Mouse (Mus musculus) embryo, embryonic 11 days (tissue): ENCODE measurements at regions not wholly inside any gene's neighbourhood (a gene's known extent, or its start where the extent isn't known, plus 50 kb on each side); places are given as distances from the start of the nearest gene placed in this dataset.

Experiments
- DNase-seq: peaks from one replicate; pipeline ENCODE4 v3.0.0-alpha.2; 2015

DNA sequence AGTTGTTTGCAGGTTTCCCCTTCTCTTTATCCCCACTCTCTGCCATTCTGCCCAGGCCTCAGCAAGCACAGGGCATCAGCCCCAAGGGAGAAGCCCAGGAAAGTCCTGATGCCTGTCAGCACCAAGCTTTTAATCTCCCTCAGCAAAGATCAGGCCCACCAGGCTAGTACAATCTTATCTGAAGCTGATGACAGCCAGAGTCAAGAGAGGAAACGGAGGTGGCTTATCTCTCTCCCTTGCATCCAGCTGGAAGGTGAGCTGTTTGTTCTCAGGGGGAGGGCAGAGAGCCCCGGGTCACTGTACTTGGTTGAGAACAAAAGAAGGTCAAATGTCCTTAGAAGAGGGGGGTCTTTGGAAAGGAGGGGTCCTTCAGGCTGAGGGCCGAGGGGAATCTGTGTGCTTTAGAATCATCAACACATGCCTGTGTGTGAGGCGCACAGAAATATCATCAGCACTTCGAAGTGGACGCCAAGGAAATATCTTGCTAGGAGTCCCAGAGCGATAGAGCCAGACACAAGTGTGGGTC is 246.8 kb downstream of the Rybp start:
- DNase-seq = no peak

GRCm38 (mm10) chr6:100032701-100033100 is 254.6 kb downstream of the Rybp start:
- no peak for DNase-seq

DNA sequence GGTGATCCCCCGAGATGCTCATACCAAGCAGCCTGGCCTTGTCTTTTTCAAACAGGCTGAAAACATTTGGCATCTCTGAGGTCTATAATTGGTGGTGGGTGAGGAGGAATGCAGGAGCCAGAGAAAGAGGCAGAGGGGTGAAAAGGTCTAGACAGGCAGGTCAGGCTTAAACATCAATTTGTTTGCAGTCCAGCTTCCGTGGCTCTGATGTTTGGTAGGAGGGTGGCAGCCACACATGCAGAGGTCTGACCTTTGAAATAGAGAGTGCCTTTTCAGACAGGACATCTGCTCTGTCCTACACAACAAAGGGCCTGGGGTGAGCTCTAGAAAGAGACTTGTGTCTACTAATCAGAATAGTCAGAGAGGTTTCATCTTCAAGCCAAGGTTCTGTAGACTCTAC is 256.8 kb downstream of the Rybp start:
- peak; percentile 34 for DNase-seq

GRCm38 (mm10) chr6:100030010-100030409 is 257.3 kb downstream of the Rybp start:
- DNase-seq = no peak

- DNase-seq = no peak
Observed at GRCm38 (mm10) chr6:100027524-100027923, 259.8 kb downstream of the Rybp start.

DNA sequence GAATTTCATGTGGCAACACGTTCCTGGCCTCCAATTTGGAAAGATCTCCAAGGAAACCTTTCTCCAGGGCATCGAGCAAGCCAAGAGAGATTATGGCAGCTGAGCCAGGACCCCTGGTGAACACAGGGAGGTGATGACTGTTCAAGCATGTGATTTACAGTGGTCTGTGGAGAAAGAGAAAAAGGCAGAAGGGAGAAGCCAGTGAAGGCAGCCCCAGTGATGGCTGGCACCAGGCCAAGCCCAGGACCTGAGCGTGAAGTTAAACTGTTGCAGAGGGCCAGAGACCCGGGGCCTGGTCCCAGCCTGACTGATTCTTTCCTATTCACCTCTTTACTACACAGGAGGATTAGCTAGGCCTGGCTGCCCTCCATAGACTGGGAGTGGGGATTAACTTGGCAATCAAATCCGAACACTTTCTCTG is 261.7 kb downstream of the Rybp start:
- peak; percentile 46 for DNase-seq

- no peak for DNase-seq
Observed at GRCm38 (mm10) chr6:100023434-100024095, 263.7 kb downstream of the Rybp start.

GRCm38 (mm10) chr6:100019016-100019415 is 268.3 kb downstream of the Rybp start:
- DNase-seq = no peak

GRCm38 (mm10) chr6:100013949-100014348 is 273.3 kb downstream of the Rybp start:
- peak; percentile 72 for DNase-seq

GRCm38 (mm10) chr6:100011520-100012062 is 275.7 kb downstream of the Rybp start:
- DNase-seq = peak; percentile 67

DNA sequence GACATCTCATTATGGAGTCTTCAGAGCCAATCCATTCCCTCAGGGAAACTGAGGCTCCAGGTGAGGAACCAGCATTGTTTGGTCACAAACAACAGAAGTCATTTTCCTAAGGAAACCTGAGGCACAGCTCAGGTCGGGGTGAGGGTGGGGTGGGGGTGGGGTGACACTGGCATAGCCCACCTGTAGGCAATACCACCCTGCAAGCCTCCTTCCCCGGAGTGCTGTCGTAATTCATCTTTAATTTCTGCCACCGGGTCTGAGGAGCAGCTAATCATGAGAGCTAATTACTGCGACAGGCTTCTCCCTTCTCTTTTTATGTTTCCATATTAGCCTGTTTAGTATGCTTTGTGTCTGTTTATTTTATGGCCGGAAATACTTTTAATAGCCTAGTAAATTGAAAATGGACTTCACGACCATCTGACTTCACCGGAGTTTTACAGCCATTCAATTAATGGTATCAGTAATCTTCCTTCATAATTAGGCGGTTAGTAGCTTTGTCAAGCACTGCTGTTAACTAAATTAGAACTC is 276.3 kb downstream of the Rybp start:
- no peak for DNase-seq

- DNase-seq = peak; percentile 67
Observed at GRCm38 (mm10) chr6:99999711-100000365, 273.6 kb upstream of the Prok2 start.

GRCm38 (mm10) chr6:99995970-99996956 is 270.1 kb upstream of the Prok2 start:
- DNase-seq = peak; percentile 32

- DNase-seq = no peak
Observed at GRCm38 (mm10) chr6:99994026-99994425, 267.8 kb upstream of the Prok2 start.

GRCm38 (mm10) chr6:99991079-99991478 is 264.9 kb upstream of the Prok2 start:
- DNase-seq = peak; percentile 34

DNA sequence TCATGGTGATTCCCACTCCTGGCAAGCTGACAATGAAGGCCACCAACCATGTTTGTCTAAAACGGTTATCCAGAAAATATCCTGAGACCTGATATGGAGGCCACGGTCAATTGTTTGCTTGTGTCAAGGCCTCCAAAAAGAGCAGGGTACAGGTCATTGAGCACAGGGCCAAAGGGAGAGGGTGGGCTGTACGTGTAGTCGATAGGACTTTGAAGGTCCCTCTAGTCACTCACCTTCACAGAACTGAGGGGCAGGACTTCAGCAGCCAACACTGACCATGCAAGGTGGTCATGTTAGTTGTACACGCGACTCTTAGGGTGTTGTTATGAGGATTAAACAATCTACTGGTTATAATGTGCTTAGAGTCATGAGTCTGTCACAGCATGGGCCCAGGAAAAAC is 264.4 kb upstream of the Prok2 start:
- no peak for DNase-seq

DNA sequence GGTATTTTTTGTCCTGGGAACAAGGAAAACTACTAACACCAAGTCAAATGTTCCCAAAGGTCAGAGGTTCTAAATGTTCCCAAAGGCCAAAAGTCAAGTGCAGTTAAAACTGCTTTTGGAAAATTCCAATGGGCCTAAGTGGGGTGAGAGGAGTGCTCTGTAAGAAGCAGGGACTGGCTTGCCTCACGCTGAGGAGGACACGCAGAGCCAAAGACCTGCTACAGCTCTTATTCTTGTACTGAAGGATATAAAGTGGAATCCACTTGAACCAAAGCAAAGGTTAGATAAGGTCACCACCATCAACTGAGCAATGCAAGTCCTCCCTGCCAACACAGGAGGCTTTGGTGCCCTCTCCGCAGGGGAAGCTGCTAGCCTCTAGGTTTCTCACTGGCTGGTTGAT is 260.3 kb upstream of the Prok2 start:
- DNase-seq = no peak

DNA sequence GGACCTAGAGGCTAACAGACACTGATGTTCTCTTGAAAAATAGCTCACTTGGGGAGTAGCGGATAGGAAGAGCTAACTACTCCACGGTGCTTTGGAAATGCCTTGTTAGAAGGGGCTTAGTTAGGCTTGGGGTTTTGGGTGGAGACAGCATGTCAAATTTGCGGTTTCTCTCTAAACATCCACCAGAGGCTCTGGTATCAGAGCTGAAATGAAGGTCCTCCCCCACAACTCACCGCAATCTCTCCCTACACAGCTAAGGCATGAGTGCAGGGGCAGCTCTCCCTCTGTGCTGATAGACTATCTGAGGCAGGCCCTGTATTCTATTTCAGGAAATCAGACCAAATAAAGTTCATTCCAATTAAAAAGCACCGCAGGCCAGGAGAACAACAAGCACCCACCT is 259.1 kb upstream of the Prok2 start:
- DNase-seq = no peak

DNA sequence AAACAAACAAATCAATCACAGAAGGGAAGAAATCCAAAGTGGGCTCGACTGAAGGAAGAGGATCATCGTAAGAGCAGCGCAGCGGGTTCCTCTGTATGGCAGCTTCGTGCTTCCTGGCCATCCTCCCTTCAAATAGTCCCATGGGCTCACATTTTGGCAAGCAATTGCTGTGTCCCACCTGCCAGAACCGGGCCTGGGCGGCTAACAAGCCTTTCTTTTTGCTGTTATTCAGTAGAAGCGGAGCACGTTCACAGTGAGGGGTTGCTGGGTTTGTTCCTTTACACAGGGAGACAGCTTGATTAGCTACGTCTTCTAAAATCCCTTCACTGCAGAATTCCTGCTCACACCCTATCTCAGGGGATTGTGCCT is 258.6 kb upstream of the Prok2 start:
- DNase-seq = no peak

DNA sequence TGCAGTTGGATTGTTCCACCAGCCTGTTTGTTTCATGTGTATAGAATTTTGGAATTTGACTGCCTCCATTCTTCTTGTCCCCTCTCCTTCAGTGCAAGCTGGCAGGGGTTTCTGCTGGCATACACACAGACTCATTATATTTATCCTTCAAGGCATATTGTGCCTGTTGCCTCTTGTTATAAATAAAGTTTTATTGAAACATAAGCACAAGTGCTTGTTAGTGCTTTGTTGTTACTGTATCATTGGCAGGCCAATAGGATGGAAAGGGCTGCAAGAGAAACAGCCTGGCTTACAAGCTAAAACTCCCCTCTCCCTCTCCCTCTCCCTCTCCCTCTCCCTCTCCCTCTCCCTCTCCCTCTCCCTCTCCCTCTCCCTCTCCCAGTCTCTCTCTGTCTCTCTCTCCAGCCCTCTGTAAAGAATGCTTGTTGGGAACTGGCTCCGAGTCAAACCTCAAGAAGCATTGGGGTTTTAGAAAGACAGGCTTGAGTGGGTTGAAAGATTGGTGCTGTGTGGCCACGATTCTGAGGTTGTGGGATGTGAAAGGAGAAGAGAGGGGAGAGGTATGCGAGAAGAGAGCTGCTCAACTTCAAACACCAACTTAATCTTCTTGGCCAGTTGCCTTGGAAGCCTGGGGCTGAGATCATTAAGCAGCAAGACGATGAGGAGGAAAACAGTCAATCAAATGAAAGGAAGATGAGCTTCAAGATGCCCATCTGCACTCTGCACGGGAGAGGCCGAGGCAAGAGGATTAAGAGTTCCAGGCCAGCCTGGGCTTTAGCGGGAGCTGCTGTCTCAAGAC is 258.1 kb upstream of the Prok2 start:
- no peak for DNase-seq

DNA sequence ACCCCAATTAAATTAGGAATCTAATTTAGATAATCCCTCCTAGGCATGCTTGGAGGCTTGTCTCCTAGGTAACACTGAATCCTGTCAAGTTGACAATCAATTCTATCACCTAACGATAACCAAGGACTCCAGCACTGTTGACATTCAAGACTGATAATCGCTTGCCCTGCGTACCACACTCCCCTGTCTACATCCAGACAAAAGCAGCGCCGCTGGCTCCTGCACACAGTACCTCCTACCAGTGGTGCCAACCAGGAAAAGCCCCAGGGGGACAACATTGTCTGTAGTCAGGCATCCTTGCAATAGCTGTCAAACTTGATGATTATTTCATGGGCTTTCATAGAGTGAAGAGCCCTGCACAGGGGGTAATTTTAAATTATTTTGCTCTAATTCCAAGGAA is 253.4 kb upstream of the Prok2 start:
- DNase-seq = no peak
